27 mouse cellular contexts compared by ENCODE assay signal in genomic region chr4:150353376-150353900, GRCm38 (mm10).
"Had no signal": no experiment of that assay in that cellular context is flagged by ENCODE, and none has a peak within 500 bp of the region (broad histone marks: within the 10 kb centered on the region; RNA-seq: fewer than 3 reads in every experiment).

No protein-coding gene starts in this region.

- H3K4me3 ChIP-seq: gastrocnemius, adult 2 months; heart, adult 2 months; heart, embryonic 13.5 days; heart, embryonic 15.5 days; hindbrain, embryonic 10.5 days; hindbrain, embryonic 12.5 days; hindbrain, embryonic 15.5 days; intestine, embryonic 15.5 days; kidney, embryonic 15.5 days; layer of hippocampus, adult 2 months; left cerebral cortex, adult 2 months; limb, embryonic 13.5 days; limb, embryonic 15.5 days; liver, embryonic 12.5 days had no signal

- H3K9me3 ChIP-seq: heart, embryonic 13.5 days; heart, embryonic 15.5 days; hindbrain, embryonic 10.5 days; hindbrain, embryonic 12.5 days; hindbrain, embryonic 15.5 days; intestine, embryonic 15.5 days; kidney, embryonic 15.5 days; limb, embryonic 13.5 days; limb, embryonic 15.5 days; liver, embryonic 12.5 days had no signal

- H3K27me3 ChIP-seq: heart, embryonic 13.5 days; heart, embryonic 15.5 days; hindbrain, embryonic 12.5 days; hindbrain, embryonic 15.5 days; intestine, embryonic 15.5 days; kidney, embryonic 15.5 days; limb, embryonic 13.5 days; limb, embryonic 15.5 days; liver, embryonic 12.5 days had no signal

- H3K27ac ChIP-seq: gastrocnemius, adult 2 months; heart, adult 2 months; heart, embryonic 13.5 days; heart, embryonic 15.5 days; hindbrain, embryonic 10.5 days; hindbrain, embryonic 12.5 days; hindbrain, embryonic 15.5 days; hindbrain, postnatal 0 days; intestine, embryonic 15.5 days; kidney, embryonic 15.5 days; kidney, postnatal 0 days; layer of hippocampus, adult 2 months; left cerebral cortex, adult 2 months; limb, embryonic 13.5 days; limb, embryonic 15.5 days; liver, embryonic 12.5 days; liver, embryonic 14.5 days had no signal

- ATAC-seq: hindbrain, postnatal 0 days; intestine, embryonic 15.5 days; liver, embryonic 12.5 days had no signal

- H3K4me2 ChIP-seq: heart, embryonic 11.5 days; heart, embryonic 13.5 days; heart, embryonic 15.5 days; hindbrain, embryonic 12.5 days; hindbrain, embryonic 15.5 days; intestine, embryonic 15.5 days; kidney, embryonic 15.5 days; limb, embryonic 13.5 days; limb, embryonic 15.5 days; liver, embryonic 12.5 days had no signal

- H3K9ac ChIP-seq: heart, embryonic 13.5 days; heart, embryonic 15.5 days; hindbrain, embryonic 12.5 days; hindbrain, embryonic 15.5 days; intestine, embryonic 15.5 days; kidney, embryonic 15.5 days; limb, embryonic 13.5 days; limb, embryonic 15.5 days; liver, embryonic 12.5 days; liver, embryonic 14.5 days had no signal

- H3K36me3 ChIP-seq: heart, embryonic 13.5 days; heart, embryonic 15.5 days; hindbrain, embryonic 12.5 days; hindbrain, embryonic 15.5 days; intestine, embryonic 15.5 days; kidney, embryonic 15.5 days; limb, embryonic 13.5 days; limb, embryonic 15.5 days; liver, embryonic 12.5 days had no signal

- DNase-seq: gastrocnemius, adult 2 months; gastrocnemius, postnatal 10 days; gastrocnemius, postnatal 25 days; heart, adult 2 months; heart, postnatal 14 days; heart, postnatal 4 days; kidney, adult 11 months; kidney, adult 2 months; kidney, adult 9 months; kidney, postnatal 25 days; kidney, postnatal 4 days had no signal
